Mouse (Mus musculus) hindbrain, embryonic 12.5 days (tissue): Measurements from ENCODE around the gene Tmc5. TPM values are rescaled to one million over a fixed set of nuclear protein-coding genes. Genes with fewer than 3 reads are reported as not detected.
A peak's percentile ranks its signal among the peaks of the same experiment; 100 is the strongest.

ENCODE experiments used
- ATAC-seq: fragments of 200-750 bp; cut with Nextera tagmentation; 2 replicates; pipeline ENCODE4 v1.8.0; 2017; ENCODE audit warnings: moderate TSS enrichment; ENCODE audit not compliant: low FRiP score
- H3K27ac ChIP-seq: fragments of 300-500 bp; sonication (generic); 2 replicates; pipeline ENCODE4 v1.5.1; 2016; ENCODE audit warnings: mild to moderate bottlenecking
- H3K27me3 ChIP-seq: fragments of 300-500 bp; sonication (generic); 2 replicates; pipeline ENCODE4 v1.6.1; 2016; ENCODE audit warnings: mild to moderate bottlenecking
- H3K36me3 ChIP-seq: fragments of 300-500 bp; sonication (generic); 2 replicates; pipeline ENCODE4 v1.6.1; 2016; ENCODE audit warnings: mild to moderate bottlenecking
- H3K4me1 ChIP-seq: fragments of 300-500 bp; sonication (generic); 2 replicates; pipeline ENCODE4 v1.6.1; 2016
- H3K4me2 ChIP-seq: fragments of 300-500 bp; sonication (generic); replicated peaks from 2 replicates; pipeline ENCODE4 v1.6.1; 2016; ENCODE audit warnings: mild to moderate bottlenecking
- H3K4me3 ChIP-seq: fragments of 300-500 bp; sonication (generic); 2 replicates; pipeline ENCODE4 v1.5.1; 2016; ENCODE audit warnings: mild to moderate bottlenecking
- H3K9ac ChIP-seq: fragments of 300-500 bp; sonication (generic); 2 replicates; pipeline ENCODE4 v1.6.1; 2016; ENCODE audit warnings: mild to moderate bottlenecking, moderate library complexity
- H3K9me3 ChIP-seq: fragments of 300-500 bp; sonication (generic); replicated peaks from 2 replicates; pipeline ENCODE4 v1.6.1; 2016; ENCODE audit warnings: mild to moderate bottlenecking
- WGBS: fragments of 180-500 bp; shearing (Covaris S2); methylation state at CpG from one replicate; pipeline ENCODE4 v1.1.7; 2016; 5-methylcytosine and 5-hydroxymethylcytosine counted together
- polyA plus RNA-seq: library from polyadenylated mRNA; unstranded; fragments of >200 nt; fragmentation: Nextera tagmentation; extraction: Ambion mirVana; gene quantifications from 2 replicates; pipeline ENCODE4 v1.2.1, GENCODE M21; 2016

Gene Tmc5
- polyA plus RNA-seq, 1 experiment from 2014 or later = 0.10 TPM

DNA sequence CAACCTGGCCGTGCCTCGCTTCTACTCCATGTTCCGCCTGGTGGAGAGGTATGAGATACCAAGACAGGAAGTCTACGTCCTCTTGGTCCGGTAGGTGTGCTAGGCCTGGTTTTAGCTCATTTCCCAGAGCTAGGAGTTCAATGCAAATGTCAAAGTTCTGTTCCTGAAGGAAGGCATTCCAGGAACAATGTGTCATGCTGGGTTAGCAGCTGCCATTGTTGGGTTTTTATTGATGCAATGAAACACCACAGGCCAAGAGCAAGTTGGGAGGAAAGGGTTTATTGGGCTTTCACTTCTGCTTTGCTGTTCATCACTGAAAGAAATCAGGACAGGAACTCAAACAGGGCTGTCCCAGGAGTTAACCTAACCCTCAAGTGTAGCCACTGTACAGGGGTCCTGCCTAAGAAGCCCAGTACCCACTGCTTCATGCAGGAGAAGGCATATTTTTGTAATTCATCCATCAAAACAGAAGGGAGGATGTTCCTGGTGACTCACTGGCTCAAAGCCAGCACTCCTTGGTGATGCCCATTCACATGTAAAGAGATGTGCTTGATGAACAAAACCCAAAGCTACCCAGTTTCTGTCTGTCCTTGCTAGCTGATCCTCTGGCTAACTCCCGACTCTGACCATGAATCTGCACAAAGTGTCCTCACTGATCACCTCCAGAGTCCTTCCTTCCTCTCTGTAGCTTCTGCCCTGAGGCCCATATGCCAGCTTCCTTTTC lies 55.6 kb downstream of the Tmc5 start:
- H3K27ac ChIP-seq = no peak overlapping the region
- no peak overlapping the region for H3K9ac ChIP-seq
- WGBS = 83% methylated on average over 6 of the region's 6 CpGs
- H3K4me2 ChIP-seq = no peak overlapping the region
- no peaks in the 10 kb centered on the region for H3K36me3 ChIP-seq
- ATAC-seq = no peak
- H3K9me3 ChIP-seq = no peaks in the 10 kb centered on the region
- no peak overlapping the region for H3K4me3 ChIP-seq
- no peaks in the 10 kb centered on the region for H3K27me3 ChIP-seq
- peaks cover 4% of the 10 kb centered on the region; the same call in 1 of the 2 replicates for H3K4me1 ChIP-seq

GRCm38 (mm10) chr7:118656730-118657129 lies 59.6 kb downstream of the Tmc5 start:
- H3K4me2 ChIP-seq = no peak overlapping the region
- H3K36me3 ChIP-seq = no peaks in the 10 kb centered on the region
- no peaks in the 10 kb centered on the region for H3K27me3 ChIP-seq
- H3K9ac ChIP-seq = no peak overlapping the region
- no peak overlapping the region for H3K27ac ChIP-seq
- no peak for ATAC-seq
- H3K9me3 ChIP-seq = no peaks in the 10 kb centered on the region
- WGBS = 31% methylated on average over 6 of the region's 6 CpGs
- peaks cover 4% of the 10 kb centered on the region; the same call in 1 of the 2 replicates for H3K4me1 ChIP-seq
- no peak overlapping the region for H3K4me3 ChIP-seq

- H3K27me3 ChIP-seq = no peaks in the 10 kb centered on the region
- H3K9ac ChIP-seq = no peak overlapping the region
- H3K27ac ChIP-seq = no peak overlapping the region
- H3K9me3 ChIP-seq = peaks cover 9% of the 10 kb centered on the region
- WGBS = 92% methylated on average over 2 of the region's 2 CpGs
- ATAC-seq = no peak
- H3K4me2 ChIP-seq = no peak overlapping the region
- H3K36me3 ChIP-seq = no peaks in the 10 kb centered on the region
- H3K4me3 ChIP-seq = no peak overlapping the region
- no peaks in the 10 kb centered on the region for H3K4me1 ChIP-seq
Observed at GRCm38 (mm10) chr7:118667773-118668172, 70.7 kb downstream of the Tmc5 start.

- Histone ChIP-seq H3K27me3 (no peaks in the 10 kb centered on the region), H3K9ac (no peak overlapping the region), H3K9me3 (no peaks in the 10 kb centered on the region), H3K36me3 (no peaks in the 10 kb centered on the region), H3K27ac (no peak overlapping the region), H3K4me2 (no peak overlapping the region), H3K4me1 (no peaks in the 10 kb centered on the region), H3K4me3 (no peak overlapping the region)
- no peak for ATAC-seq
- 76% methylated on average over 4 of the region's 4 CpGs for WGBS
Observed at GRCm38 (mm10) chr7:118670142-118670541, 73.0 kb downstream of the Tmc5 start.

DNA sequence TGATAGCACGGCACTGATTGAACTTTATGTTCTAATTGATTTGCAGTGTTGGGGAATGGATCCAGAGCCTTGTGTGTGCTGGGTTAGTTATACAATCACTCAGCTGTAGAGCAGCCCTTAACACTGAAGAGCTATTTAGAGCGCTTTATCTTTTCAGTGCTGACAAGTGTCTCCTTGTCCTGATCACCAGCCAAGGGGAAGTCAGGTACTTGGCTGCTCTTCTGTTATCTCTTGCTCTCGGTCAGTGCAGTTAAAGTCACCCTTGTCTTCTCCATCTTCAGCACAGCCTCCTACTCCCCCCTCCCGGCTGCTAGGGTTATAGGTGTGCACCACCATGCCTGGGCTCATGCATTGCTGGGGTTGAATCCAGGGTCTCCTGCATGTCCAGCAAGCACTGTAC lies 79.7 kb downstream of the Tmc5 start:
- H3K9ac ChIP-seq = no peak overlapping the region
- H3K36me3 ChIP-seq = no peaks in the 10 kb centered on the region
- no peaks in the 10 kb centered on the region for H3K4me1 ChIP-seq
- WGBS = 87% methylated on average over 4 of the region's 4 CpGs
- H3K27me3 ChIP-seq = no peaks in the 10 kb centered on the region
- H3K27ac ChIP-seq = no peak overlapping the region
- no peak for ATAC-seq
- H3K4me3 ChIP-seq = no peak overlapping the region
- H3K9me3 ChIP-seq = no peaks in the 10 kb centered on the region
- no peak overlapping the region for H3K4me2 ChIP-seq

- peaks cover 58% of the 10 kb centered on the region for H3K36me3 ChIP-seq
- no peaks in the 10 kb centered on the region for H3K9me3 ChIP-seq
- no peak overlapping the region for H3K27ac ChIP-seq
- ATAC-seq = peak; percentile 29; the same call in 1 of the 2 replicates
- 24% methylated on average over 5 of the region's 5 CpGs for WGBS
- H3K27me3 ChIP-seq = no peaks in the 10 kb centered on the region
- no peak overlapping the region for H3K4me3 ChIP-seq
- no peaks in the 10 kb centered on the region for H3K4me1 ChIP-seq
- H3K4me2 ChIP-seq = no peak overlapping the region
- no peak overlapping the region for H3K9ac ChIP-seq
Observed at GRCm38 (mm10) chr7:118688199-118688598, 91.1 kb downstream of the Tmc5 start.

DNA sequence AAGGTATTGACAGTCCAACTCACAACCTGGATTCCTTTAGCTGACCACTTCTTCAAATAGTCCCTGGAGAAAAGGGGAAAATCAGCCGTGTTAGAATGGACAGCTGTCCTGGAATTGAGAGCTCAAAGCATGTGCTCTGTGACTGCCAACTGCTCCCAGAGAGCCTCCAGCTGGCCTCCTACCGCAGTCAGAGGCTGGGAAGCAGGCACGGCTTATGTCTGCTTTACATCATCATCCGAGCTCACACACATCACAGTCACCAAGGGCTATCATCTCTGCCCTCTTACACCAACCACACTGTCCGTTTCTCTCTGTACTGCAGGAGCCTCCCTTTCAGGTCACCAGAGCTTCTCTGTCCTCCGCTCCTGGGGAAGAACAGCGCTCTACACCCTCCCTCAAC lies 92.0 kb downstream of the Tmc5 start:
- H3K9me3 ChIP-seq = no peaks in the 10 kb centered on the region
- H3K9ac ChIP-seq = no peak overlapping the region
- H3K27ac ChIP-seq = no peak overlapping the region
- no peaks in the 10 kb centered on the region for H3K27me3 ChIP-seq
- H3K36me3 ChIP-seq = peaks cover 65% of the 10 kb centered on the region
- no peak overlapping the region for H3K4me2 ChIP-seq
- 89% methylated on average over 7 of the region's 7 CpGs for WGBS
- H3K4me1 ChIP-seq = no peaks in the 10 kb centered on the region
- ATAC-seq = no peak
- H3K4me3 ChIP-seq = no peak overlapping the region

DNA sequence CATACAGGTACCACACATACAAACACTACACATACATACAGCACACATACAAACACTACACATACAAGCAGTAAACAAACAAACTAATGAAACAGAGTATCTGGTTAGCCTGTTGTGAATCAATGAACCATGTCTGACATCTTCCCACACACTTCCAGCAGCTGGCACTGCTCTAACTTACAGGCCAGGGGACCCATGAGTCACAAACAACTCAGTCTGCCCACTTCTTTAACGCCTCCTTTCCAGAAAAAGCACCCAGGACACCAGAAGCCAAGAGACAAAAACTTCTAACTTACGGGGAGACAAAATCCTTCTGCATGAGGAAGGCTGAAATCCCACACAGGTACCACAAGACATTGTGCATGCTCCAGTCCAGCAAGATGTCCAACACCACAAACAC lies 94.2 kb downstream of the Tmc5 start:
- Histone ChIP-seq H3K27me3 (no peaks in the 10 kb centered on the region), H3K4me3 (no peak overlapping the region), H3K4me1 (no peaks in the 10 kb centered on the region), H3K9ac (no peak overlapping the region), H3K9me3 (no peaks in the 10 kb centered on the region), H3K36me3 (peaks cover 83% of the 10 kb centered on the region), H3K4me2 (no peak overlapping the region), H3K27ac (no peak overlapping the region)
- no peak for ATAC-seq
- 90% methylated on average over 2 of the region's 2 CpGs for WGBS

DNA sequence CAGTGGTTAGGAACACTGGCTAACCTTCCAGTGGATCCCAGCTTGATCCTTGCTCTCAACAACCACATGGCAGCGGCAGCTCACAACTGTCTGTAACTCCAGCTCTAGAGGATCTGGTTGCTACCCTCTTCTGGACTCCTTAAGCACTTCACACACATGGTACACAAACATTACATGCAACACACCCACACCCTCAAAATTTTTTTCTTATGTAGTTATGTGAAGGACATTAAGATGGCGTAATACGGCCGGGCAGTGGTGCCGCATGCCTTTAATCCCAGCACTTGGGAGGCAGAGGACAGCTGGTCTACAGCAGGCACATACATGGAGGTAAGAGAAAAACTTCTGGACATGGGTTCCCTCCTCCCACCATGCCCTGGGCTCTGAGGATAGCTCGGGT lies 99.0 kb downstream of the Tmc5 start:
- Histone ChIP-seq H3K4me2 (no peak overlapping the region), H3K9me3 (no peaks in the 10 kb centered on the region), H3K4me3 (no peak overlapping the region), H3K4me1 (no peaks in the 10 kb centered on the region), H3K27me3 (no peaks in the 10 kb centered on the region), H3K9ac (no peak overlapping the region), H3K27ac (no peak overlapping the region), H3K36me3 (peaks cover 72% of the 10 kb centered on the region)
- 97% methylated on average over 6 of the region's 6 CpGs for WGBS
- ATAC-seq = no peak

DNA sequence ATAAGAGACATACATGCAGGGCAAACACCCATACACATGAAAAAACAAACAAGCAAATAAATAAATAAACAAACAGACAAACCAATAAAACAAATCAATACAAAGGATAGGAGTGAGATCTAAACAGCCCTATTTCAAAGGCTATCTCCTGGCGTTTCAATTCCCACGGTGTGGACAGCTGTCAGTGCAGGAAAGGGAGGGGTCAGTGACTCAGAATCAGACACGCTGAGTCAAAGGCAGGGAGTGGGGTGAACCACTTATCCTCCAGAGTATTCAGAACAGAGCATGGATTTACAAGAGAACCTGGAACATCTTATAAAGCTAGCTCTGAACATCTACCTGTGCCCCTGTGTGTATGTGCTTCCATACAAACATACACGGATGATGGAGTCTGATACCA lies 100.1 kb downstream of the Tmc5 start:
- Histone ChIP-seq H3K27me3 (no peaks in the 10 kb centered on the region), H3K9me3 (no peaks in the 10 kb centered on the region), H3K4me2 (no peak overlapping the region), H3K4me1 (no peaks in the 10 kb centered on the region), H3K9ac (no peak overlapping the region), H3K27ac (no peak overlapping the region), H3K36me3 (peaks cover 65% of the 10 kb centered on the region), H3K4me3 (no peak overlapping the region)
- 85% methylated on average over 4 of the region's 4 CpGs for WGBS
- ATAC-seq = no peak

DNA sequence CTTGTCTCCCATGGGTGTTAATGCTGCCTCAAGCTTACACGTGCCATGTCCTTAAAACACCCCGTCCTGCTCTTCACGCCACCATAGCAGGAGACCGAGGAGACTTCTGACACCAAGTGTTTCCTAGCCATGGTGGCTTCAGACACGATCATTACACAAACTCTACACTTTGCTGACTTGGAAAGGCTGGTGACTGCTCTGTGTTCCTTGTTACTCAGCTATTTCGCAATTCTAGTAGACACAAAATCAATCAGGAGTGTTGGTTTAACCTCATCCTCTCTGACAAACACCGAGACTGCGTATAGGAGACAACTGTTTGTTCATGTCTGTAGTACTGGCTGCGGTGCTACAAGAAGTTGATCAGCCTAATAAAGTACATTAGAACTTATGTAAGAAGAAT lies 101.8 kb downstream of the Tmc5 start:
- Histone ChIP-seq H3K4me2 (no peak overlapping the region), H3K27ac (no peak overlapping the region), H3K27me3 (no peaks in the 10 kb centered on the region), H3K36me3 (peaks cover 51% of the 10 kb centered on the region), H3K4me1 (peaks cover 8% of the 10 kb centered on the region), H3K9ac (no peak overlapping the region), H3K9me3 (no peaks in the 10 kb centered on the region), H3K4me3 (no peak overlapping the region)
- WGBS = 95% methylated on average over 9 of the region's 9 CpGs
- no peak for ATAC-seq

- Histone ChIP-seq H3K36me3 (peaks cover 13% of the 10 kb centered on the region), H3K4me1 (peaks cover 21% of the 10 kb centered on the region), H3K4me3 (no peak overlapping the region), H3K4me2 (peak overlapping the region; percentile 62; the same call in 1 of the 2 replicates), H3K27ac (no peak overlapping the region), H3K27me3 (no peaks in the 10 kb centered on the region), H3K9me3 (no peaks in the 10 kb centered on the region), H3K9ac (no peak overlapping the region)
- no peak for ATAC-seq
- whole genome bisulfite sequencing = 94% methylated on average over 15 of the region's 15 CpGs
Observed at GRCm38 (mm10) chr7:118703144-118703561, 106.1 kb downstream of the Tmc5 start.
